Mouse (Mus musculus) embryonic facial prominence, embryonic 14.5 days (tissue): ENCODE data around the gene Ntm. TPM values are rescaled to one million over a fixed set of nuclear protein-coding genes. Genes with fewer than 3 reads are reported as not detected.
A peak's percentile ranks its signal among the peaks of the same experiment; 100 is the strongest.

Source experiments
- ATAC-seq: fragments of 200-750 bp; cut with Nextera tagmentation; 2 replicates; pipeline ENCODE4 v1.8.0; 2017; ENCODE audit warnings: low read depth, moderate number of reproducible peaks, moderate TSS enrichment
- DNase-seq: peaks from one replicate; pipeline ENCODE4 v3.0.0-alpha.2; 2015; ENCODE audit warnings: low spot score
- H3K27ac ChIP-seq: fragments of 300-500 bp; sonication (generic); replicated peaks from 2 replicates; pipeline ENCODE4 v1.5.1; 2014; ENCODE audit warnings: low read depth, mild to moderate bottlenecking, low read length, moderate library complexity
- H3K27me3 ChIP-seq: fragments of 300-500 bp; sonication (generic); replicated peaks from 2 replicates; pipeline ENCODE4 v1.6.1; 2014; ENCODE audit warnings: low read length; ENCODE audit not compliant: control insufficient read depth, insufficient read depth
- H3K36me3 ChIP-seq: fragments of 300-500 bp; sonication (generic); 2 replicates; pipeline ENCODE4 v1.6.1; 2014; ENCODE audit warnings: low read length, mixed read lengths; ENCODE audit not compliant: control insufficient read depth, insufficient read depth
- H3K4me1 ChIP-seq: fragments of 300-500 bp; sonication (generic); 2 replicates; pipeline ENCODE4 v1.6.1; 2014; ENCODE audit warnings: antibody characterized with exemption, low read length; ENCODE audit not compliant: control insufficient read depth, insufficient read depth
- H3K4me2 ChIP-seq: fragments of 300-500 bp; sonication (generic); 2 replicates; pipeline ENCODE4 v1.6.1; 2014; ENCODE audit warnings: low read depth, mild to moderate bottlenecking, low read length, moderate library complexity, mixed read lengths
- H3K4me3 ChIP-seq: fragments of 300-500 bp; sonication (generic); 2 replicates; pipeline ENCODE4 v1.5.1; 2014; ENCODE audit warnings: low read depth, mild to moderate bottlenecking, low read length
- H3K9ac ChIP-seq: fragments of 300-500 bp; sonication (generic); 2 replicates; pipeline ENCODE4 v1.6.1; 2014; ENCODE audit warnings: low read depth, mild to moderate bottlenecking, low read length, moderate library complexity, mixed read lengths
- H3K9me3 ChIP-seq: fragments of 300-500 bp; sonication (generic); 2 replicates; pipeline ENCODE4 v1.6.1; 2016; ENCODE audit warnings: low read length; ENCODE audit not compliant: control insufficient read depth
- WGBS: fragments of 180-500 bp; shearing (Covaris S2); extraction: QIAGEN DNeasy Blood & Tissue Kit; methylation state at CpG from one replicate; pipeline ENCODE4 v1.1.7; 2014; 5-methylcytosine and 5-hydroxymethylcytosine counted together
- polyA plus RNA-seq: library from polyadenylated mRNA; unstranded; fragments of >200 nt; fragmentation: Nextera tagmentation; extraction: Ambion mirVana; gene quantifications from 2 replicates; pipeline ENCODE4 v1.2.1, GENCODE M21; 2014

The Ntm gene
- polyA plus RNA-seq, 1 experiment from 2014 or later, result 28.2 TPM

GRCm38 (mm10) chr9:29215241-29215640 lies 747.7 kb downstream of the Ntm start:
- ATAC-seq, result no peak
- no peak for DNase-seq
- 79% methylated on average over 1 of the region's 1 CpGs for WGBS
- no peaks in the 10 kb centered on the region for H3K4me1 ChIP-seq
- H3K27ac ChIP-seq, result no peak overlapping the region
- no peaks in the 10 kb centered on the region for H3K36me3 ChIP-seq
- no peaks in the 10 kb centered on the region for H3K27me3 ChIP-seq
- no peaks in the 10 kb centered on the region for H3K9me3 ChIP-seq
- H3K4me2 ChIP-seq, result no peak overlapping the region
- no peak overlapping the region for H3K9ac ChIP-seq
- no peak overlapping the region for H3K4me3 ChIP-seq

GRCm38 (mm10) chr9:29209243-29209642 lies 753.7 kb downstream of the Ntm start:
- Histone ChIP-seq H3K4me1 (no peaks in the 10 kb centered on the region), H3K36me3 (no peaks in the 10 kb centered on the region), H3K9ac (no peak overlapping the region), H3K27ac (no peak overlapping the region), H3K27me3 (no peaks in the 10 kb centered on the region), H3K4me3 (no peak overlapping the region), H3K4me2 (no peak overlapping the region), H3K9me3 (no peaks in the 10 kb centered on the region)
- ATAC-seq (no peak), DNase-seq (no peak)
- WGBS, result 91% methylated on average over 2 of the region's 2 CpGs

- Histone ChIP-seq H3K4me2 (no peak overlapping the region), H3K4me1 (no peaks in the 10 kb centered on the region), H3K9ac (no peak overlapping the region), H3K36me3 (no peaks in the 10 kb centered on the region), H3K27ac (no peak overlapping the region), H3K4me3 (no peak overlapping the region), H3K27me3 (no peaks in the 10 kb centered on the region), H3K9me3 (no peaks in the 10 kb centered on the region)
- DNase-seq, result no peak
- 38% methylated on average over 5 of the region's 5 CpGs for WGBS
- ATAC-seq, result no peak
These were observed 754.8 kb downstream of the Ntm start for GRCm38 (mm10) chr9:29208142-29208541.

GRCm38 (mm10) chr9:29205680-29206079 lies 757.3 kb downstream of the Ntm start:
- no peaks in the 10 kb centered on the region for H3K27me3 ChIP-seq
- no peak overlapping the region for H3K9ac ChIP-seq

GRCm38 (mm10) chr9:29202196-29202595 lies 760.7 kb downstream of the Ntm start:
- 42% methylated on average over 2 of the region's 2 CpGs for WGBS
- Histone ChIP-seq H3K4me2 (no peak overlapping the region), H3K9ac (no peak overlapping the region), H3K4me1 (no peaks in the 10 kb centered on the region; the same call in 1 of the 2 replicates), H3K4me3 (no peak overlapping the region), H3K27me3 (no peaks in the 10 kb centered on the region), H3K36me3 (no peaks in the 10 kb centered on the region), H3K27ac (no peak overlapping the region), H3K9me3 (no peaks in the 10 kb centered on the region)
- DNase-seq (peak; percentile 41), ATAC-seq (no peak)

More at GRCm38 (mm10) chr9:29205680-29206079, 757.3 kb downstream of the Ntm start:
- 49% methylated on average over 4 of the region's 4 CpGs for WGBS
- Histone ChIP-seq H3K4me2 (no peak overlapping the region), H3K4me1 (no peaks in the 10 kb centered on the region; the same call in 1 of the 2 replicates), H3K27ac (no peak overlapping the region), H3K36me3 (no peaks in the 10 kb centered on the region), H3K9me3 (no peaks in the 10 kb centered on the region), H3K4me3 (no peak overlapping the region)
- DNase-seq, result no peak
- ATAC-seq, result no peak

GRCm38 (mm10) chr9:29201163-29202053 lies 761.5 kb downstream of the Ntm start:
- H3K4me1 ChIP-seq, result no peaks in the 10 kb centered on the region; the same call in 1 of the 2 replicates
- no peak overlapping the region for H3K4me2 ChIP-seq
- no peak overlapping the region for H3K27ac ChIP-seq
- no peak overlapping the region for H3K4me3 ChIP-seq
- H3K9me3 ChIP-seq, result no peaks in the 10 kb centered on the region
- H3K9ac ChIP-seq, result no peak overlapping the region
- ATAC-seq (peak; percentile 89), DNase-seq (peak; percentile 92)
- H3K27me3 ChIP-seq, result no peaks in the 10 kb centered on the region
- 49% methylated on average over 14 of the region's 14 CpGs for WGBS
- no peaks in the 10 kb centered on the region for H3K36me3 ChIP-seq

GRCm38 (mm10) chr9:29197046-29197445 lies 765.9 kb downstream of the Ntm start:
- H3K36me3 ChIP-seq, result no peaks in the 10 kb centered on the region
- H3K27me3 ChIP-seq, result 0 out of 2 replicates have a peak, but pooled peaks cover 6% of the 10 kb centered on the region
- H3K9ac ChIP-seq, result no peak overlapping the region
- WGBS, result 68% methylated on average over 3 of the region's 3 CpGs
- no peaks in the 10 kb centered on the region for H3K9me3 ChIP-seq
- no peak overlapping the region for H3K27ac ChIP-seq
- no peak overlapping the region for H3K4me2 ChIP-seq
- H3K4me3 ChIP-seq, result no peak overlapping the region
- no peak for DNase-seq
- no peak for ATAC-seq
- H3K4me1 ChIP-seq, result no peaks in the 10 kb centered on the region; the same call in 1 of the 2 replicates

- no peak overlapping the region for H3K4me3 ChIP-seq
- WGBS, result 40% methylated on average over 2 of the region's 2 CpGs
- H3K27ac ChIP-seq, result no peak overlapping the region
- H3K4me1 ChIP-seq, result no peaks in the 10 kb centered on the region
- 0 out of 2 replicates have a peak, but pooled peaks cover 6% of the 10 kb centered on the region for H3K27me3 ChIP-seq
- no peaks in the 10 kb centered on the region for H3K9me3 ChIP-seq
- ATAC-seq (no peak), DNase-seq (no peak)
- H3K36me3 ChIP-seq, result no peaks in the 10 kb centered on the region
- H3K4me2 ChIP-seq, result no peak overlapping the region
- no peak overlapping the region for H3K9ac ChIP-seq
These were observed 768.7 kb downstream of the Ntm start for GRCm38 (mm10) chr9:29194265-29194664.

GRCm38 (mm10) chr9:29183011-29183410 lies 779.9 kb downstream of the Ntm start:
- no peak for DNase-seq
- H3K4me2 ChIP-seq, result no peak overlapping the region
- H3K27ac ChIP-seq, result no peak overlapping the region
- no peak for ATAC-seq
- H3K27me3 ChIP-seq, result no peaks in the 10 kb centered on the region
- 74% methylated on average over 5 of the region's 5 CpGs for WGBS
- no peaks in the 10 kb centered on the region for H3K9me3 ChIP-seq
- H3K4me3 ChIP-seq, result no peak overlapping the region
- no peaks in the 10 kb centered on the region for H3K36me3 ChIP-seq
- H3K9ac ChIP-seq, result no peak overlapping the region
- H3K4me1 ChIP-seq, result no peaks in the 10 kb centered on the region
